Mouse (Mus musculus): Measurements from ENCODE around the gene Olfr544.
"Not testable (repeated sequence)": the region's sequence is repeated elsewhere in the genome, so short reads cannot be mapped to it uniquely, and the experiment has no call there.

Olfr544 gene

GRCm38 (mm10) chr7:102488161-102488560 lies at the start of gene Olfr544:
TSS of gene Olfr544 (minus strand) at chr7:102488313.
- DNase-seq (ENCODE audit: low spot score in 2 of 2), result no peak

GRCm38 (mm10) chr7:102534449-102534848 lies 46.3 kb upstream of the Olfr544 start, which contains the start of gene Olfr547:
TSS of gene Olfr547 (plus strand) at chr7:102534749.
- DNase-seq (ENCODE audit: low spot score in 2 of 2), result no peak

GRCm38 (mm10) chr7:102529052-102529451 lies 40.9 kb upstream of the Olfr544 start:
- no peak for DNase-seq (ENCODE audit: low spot score in 2 of 2)

GRCm38 (mm10) chr7:102517051-102517335 lies 28.9 kb upstream of the Olfr544 start:
- DNase-seq (ENCODE audit: low spot score in 2 of 2), result no peak

GRCm38 (mm10) chr7:102516261-102517050 lies 28.3 kb upstream of the Olfr544 start:
- no peak for DNase-seq (ENCODE audit: low spot score in 2 of 2)

- no peak for DNase-seq (ENCODE audit: low spot score in 2 of 2)
These were observed 26.0 kb upstream of the Olfr544 start for GRCm38 (mm10) chr7:102514144-102514543.

GRCm38 (mm10) chr7:102512814-102513435 lies 24.8 kb upstream of the Olfr544 start:
- DNase-seq (ENCODE audit: low spot score in 2 of 2), result peak; percentile 63 to 70

GRCm38 (mm10) chr7:102511927-102512326 lies 23.8 kb upstream of the Olfr544 start:
- no peak for DNase-seq (ENCODE audit: low spot score in 2 of 2)

GRCm38 (mm10) chr7:102509726-102510125 lies 21.6 kb upstream of the Olfr544 start:
- no peak for DNase-seq (ENCODE audit: low spot score in 2 of 2)

GRCm38 (mm10) chr7:102508666-102509065 lies 20.6 kb upstream of the Olfr544 start:
- DNase-seq (ENCODE audit: low spot score in 2 of 2), result no peak

GRCm38 (mm10) chr7:102508066-102508465 lies 20.0 kb upstream of the Olfr544 start:
- no peak for DNase-seq (ENCODE audit: low spot score in 2 of 2)

- DNase-seq (ENCODE audit: low spot score in 2 of 2), result peak; percentile 55 to 61
These were observed 18.7 kb upstream of the Olfr544 start for GRCm38 (mm10) chr7:102506848-102507247.

GRCm38 (mm10) chr7:102501986-102502385 lies 13.9 kb upstream of the Olfr544 start:
- DNase-seq (ENCODE audit: low spot score in 2 of 2), result no peak

- DNase-seq (ENCODE audit: low spot score in 2 of 2), result no peak
These were observed 11.4 kb upstream of the Olfr544 start, which contains the start of gene Olfr545 for GRCm38 (mm10) chr7:102499473-102499872. TSS of gene Olfr545 (minus strand) at chr7:102499573.

- DNase-seq (ENCODE audit: low spot score in 2 of 2), result not testable (repeated sequence)
These were observed 6.3 kb upstream of the Olfr544 start for GRCm38 (mm10) chr7:102494416-102494815.

- no peak for DNase-seq (ENCODE audit: low spot score in 2 of 2)
These were observed 2.0 kb downstream of the Olfr544 start for GRCm38 (mm10) chr7:102486105-102486504.

GRCm38 (mm10) chr7:102484766-102485165 lies 3.3 kb downstream of the Olfr544 start:
- DNase-seq (ENCODE audit: low spot score in 2 of 2), result not testable (repeated sequence)

- DNase-seq (ENCODE audit: low spot score in 2 of 2), result no peak
These were observed 4.4 kb downstream of the Olfr544 start for GRCm38 (mm10) chr7:102483665-102484064.

GRCm38 (mm10) chr7:102481579-102481978 lies 6.5 kb downstream of the Olfr544 start, which contains the start of gene Olfr543:
TSS of gene Olfr543 (minus strand) at chr7:102481679.
- no peak for DNase-seq (ENCODE audit: low spot score in 2 of 2)

GRCm38 (mm10) chr7:102480821-102481220 lies 7.3 kb downstream of the Olfr544 start:
- DNase-seq (ENCODE audit: low spot score in 2 of 2), result no peak

- DNase-seq (ENCODE audit: low spot score in 2 of 2), result no peak
These were observed 8.6 kb downstream of the Olfr544 start for GRCm38 (mm10) chr7:102479368-102480078.

GRCm38 (mm10) chr7:102478926-102479325 lies 9.2 kb downstream of the Olfr544 start:
- DNase-seq (ENCODE audit: low spot score in 2 of 2), result no peak
